Mouse (Mus musculus) layer of hippocampus, adult 9-11 months (tissue): ENCODE measurements at regions not wholly inside any gene's neighbourhood (a gene's known extent, or its start where the extent isn't known, plus 50 kb on each side); places are given as distances from the start of the nearest gene placed in this dataset.

ENCODE experiments used
- DNase-seq: peaks from one replicate; pipeline ENCODE4 v3.0.0; 2022

GRCm38 (mm10) chr10:47857922-47858321, 1930.6 kb downstream of the Grik2 start:
- DNase-seq, result peak; percentile 15
